Mouse (Mus musculus) central nervous system, embryonic 14 days (tissue): ENCODE data around the gene Sp6. TPM values are rescaled to one million over a fixed set of nuclear protein-coding genes. Genes with fewer than 3 reads are reported as not detected.

Source experiments
- polyA plus RNA-seq: library from polyadenylated mRNA; depleted of rRNA; stranded (reverse); fragments of >200 nt; gene quantifications from 2 replicates; pipeline ENCODE4 v1.2.3, GENCODE M21; 2012; rRNA removed

The Sp6 gene
- polyA plus RNA-seq = 0.54 and 1.0 TPM in 2 replicates

GRCm38 (mm10) chr11:97013121-97013670 lies at the start of gene Sp6:
Gene Sp6 (plus strand): TSS chr11:97013394.

GRCm38 (mm10) chr11:96982859-96983258 lies 30.3 kb upstream of the Sp6 start, which contains the start of gene Sp2:
Gene Sp2 (minus strand): TSS chr11:96982959.

GRCm38 (mm10) chr11:97029686-97030417 lies 16.7 kb downstream of the Sp6 start, which contains the start of gene Scrn2:
Gene Scrn2 (plus strand): TSS chr11:97029938.

GRCm38 (mm10) chr11:97041022-97041899 lies 28.1 kb downstream of the Sp6 start, which contains the start of the genes Lrrc46 and Mrpl10:
Gene Lrrc46 (minus strand): TSS chr11:97041407.
Gene Mrpl10 (plus strand): TSS chr11:97041560.

GRCm38 (mm10) chr11:97050216-97050943 lies 37.2 kb downstream of the Sp6 start, which contains the start of gene Osbpl7:
Gene Osbpl7 (plus strand): TSS chr11:97050628.

Other genes starting within 250 kb of the Sp6 start
- gene Snx11, start 235.8 kb upstream of the Sp6 start, polyA plus RNA-seq = 54.4 and 55.1 TPM in 2 replicates
- 97.9 and 107 TPM in 2 replicates for gene Cbx1, start 224.3 kb upstream of the Sp6 start, polyA plus RNA-seq
- 69.7 and 81.1 TPM in 2 replicates for gene Nfe2l1, start 183.4 kb upstream of the Sp6 start, polyA plus RNA-seq
- gene Copz2, start 163.5 kb upstream of the Sp6 start, polyA plus RNA-seq = 17.9 and 45.4 TPM in 2 replicates
- 88.3 and 96.2 TPM in 2 replicates for gene Cdk5rap3, start 96.9 kb upstream of the Sp6 start, polyA plus RNA-seq
- gene Prr15l, start 85.3 kb upstream of the Sp6 start, polyA plus RNA-seq = 0.35 TPM in 1 of 2 replicates, not detected in the other
- gene Pnpo, start 69.4 kb upstream of the Sp6 start, polyA plus RNA-seq = 12.3 and 13.8 TPM in 2 replicates
- 12.6 and 15.4 TPM in 2 replicates for gene Sp2, start 30.4 kb upstream of the Sp6 start, polyA plus RNA-seq
- gene Scrn2, start 16.5 kb downstream of the Sp6 start, polyA plus RNA-seq = 14.2 and 15.7 TPM in 2 replicates
- gene Lrrc46, start 28.0 kb downstream of the Sp6 start, polyA plus RNA-seq = 2.0 and 2.8 TPM in 2 replicates
- gene Mrpl10, start 28.2 kb downstream of the Sp6 start, polyA plus RNA-seq = 59.5 and 60.3 TPM in 2 replicates
- gene Osbpl7, start 37.2 kb downstream of the Sp6 start, polyA plus RNA-seq = 14.3 and 14.8 TPM in 2 replicates
- gene Tbx21, start 101.9 kb downstream of the Sp6 start, polyA plus RNA-seq = 0.10 and 0.17 TPM in 2 replicates
- gene Tbkbp1, start 138.1 kb downstream of the Sp6 start, polyA plus RNA-seq = 53.9 and 64.0 TPM in 2 replicates
- gene Kpnb1, start 174.5 kb downstream of the Sp6 start, polyA plus RNA-seq = 135 and 137 TPM in 2 replicates